Mouse (Mus musculus) thymus, adult 2 months (tissue): ENCODE results near the gene Bpifb2. TPM values are rescaled to one million over a fixed set of nuclear protein-coding genes. Genes with fewer than 3 reads are reported as not detected.

Source experiments
- DNase-seq: peaks from one replicate; pipeline ENCODE4 v3.0.0; 2021
- H3K27ac ChIP-seq: fragments of 200-500 bp; 2 replicates; pipeline ENCODE4 v1.5.1; 2012; ENCODE audit warnings: low read length, control low read depth; ENCODE audit not compliant: control insufficient read depth, insufficient read depth
- H3K27me3 ChIP-seq: fragments of 200-500 bp; 2 replicates; pipeline ENCODE4 v1.6.1; 2012; ENCODE audit warnings: mild to moderate bottlenecking, low read length, moderate library complexity, mixed read lengths; ENCODE audit not compliant: control insufficient read depth, insufficient read depth
- H3K36me3 ChIP-seq: fragments of 200-500 bp; 2 replicates; pipeline ENCODE4 v1.6.1; 2012; ENCODE audit warnings: mild to moderate bottlenecking, low read length, moderate library complexity; ENCODE audit not compliant: control insufficient read depth, insufficient read depth
- H3K4me1 ChIP-seq: fragments of 200-500 bp; replicated peaks from 2 replicates; pipeline ENCODE4 v1.6.1; 2012; ENCODE audit warnings: low read length; ENCODE audit not compliant: control insufficient read depth, insufficient read depth
- H3K4me3 ChIP-seq: fragments of 200-500 bp; 2 replicates; pipeline ENCODE4 v1.5.1; 2012; ENCODE audit warnings: mild to moderate bottlenecking, low read length, control low read depth, moderate library complexity; ENCODE audit not compliant: control insufficient read depth, insufficient read depth
- CTCF ChIP-seq: fragments of 200-500 bp; IDR thresholded peaks from 2 replicates; pipeline ENCODE4 v1.5.1; 2012; ENCODE audit warnings: mild to moderate bottlenecking, control low read depth, low read length, moderate library complexity, borderline replicate concordance; ENCODE audit not compliant: control insufficient read depth, poor library complexity, insufficient read depth; ENCODE audit errors: extremely low read depth
- POLR2A ChIP-seq: fragments of 200-500 bp; IDR thresholded peaks from 2 replicates; pipeline ENCODE4 v1.6.1; 2012; ENCODE audit warnings: mild to moderate bottlenecking, low read length, control low read depth, moderate library complexity; ENCODE audit not compliant: control insufficient read depth, poor library complexity, insufficient read depth; ENCODE audit errors: extremely low read depth
- WGBS: fragments of 180-500 bp; shearing (Covaris S2); methylation state at CpG from one replicate; pipeline ENCODE4 v1.1.7; 2018; 5-methylcytosine and 5-hydroxymethylcytosine counted together
- polyA plus RNA-seq: library from polyadenylated mRNA; depleted of rRNA; stranded (reverse); fragments of >200 nt; gene quantifications from 2 replicates; pipeline ENCODE4 v1.2.3, GENCODE M21; 2012

Bpifb2 gene
- polyA plus RNA-seq, 1 experiment: 0.73 TPM

DNA sequence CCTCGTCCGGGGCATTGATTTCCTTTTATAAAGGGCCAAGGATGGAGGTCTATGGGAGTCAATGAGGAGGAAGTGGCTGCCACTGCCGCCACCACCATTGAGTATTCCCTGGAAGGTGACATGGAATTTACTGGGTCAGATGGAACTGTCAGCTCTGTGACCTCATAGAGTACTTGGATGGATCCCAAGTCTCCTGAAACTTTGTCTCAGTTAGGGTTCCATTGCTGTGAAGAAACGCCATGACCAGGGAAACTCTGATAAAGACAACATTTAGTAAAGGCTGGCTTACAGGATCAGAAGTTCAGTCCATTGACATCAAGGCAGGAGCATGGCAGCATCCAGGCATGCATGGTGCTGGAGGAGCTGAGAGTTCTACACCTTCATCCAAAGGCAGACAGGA, 3.9 kb upstream of the Bpifb2 start, which contains the start of gene Sun5:
Gene Sun5, minus strand, starts transcription at position 101 of the 400 bp plus-strand sequence.
- Histone ChIP-seq H3K27ac (no peak within 1 kb of the TSS), H3K4me1 (no peaks in the 10 kb centered on the region), H3K27me3 (no peaks in the 10 kb centered on the region), H3K4me3 (no peak within 1 kb of the TSS), H3K36me3 (no peaks in the 10 kb centered on the region)
- no peak for TF ChIP-seq POLR2A
- no peak for TF ChIP-seq CTCF
- WGBS: 93% methylated on average over 4 of the region's 4 CpGs
- no peak for DNase-seq

DNA sequence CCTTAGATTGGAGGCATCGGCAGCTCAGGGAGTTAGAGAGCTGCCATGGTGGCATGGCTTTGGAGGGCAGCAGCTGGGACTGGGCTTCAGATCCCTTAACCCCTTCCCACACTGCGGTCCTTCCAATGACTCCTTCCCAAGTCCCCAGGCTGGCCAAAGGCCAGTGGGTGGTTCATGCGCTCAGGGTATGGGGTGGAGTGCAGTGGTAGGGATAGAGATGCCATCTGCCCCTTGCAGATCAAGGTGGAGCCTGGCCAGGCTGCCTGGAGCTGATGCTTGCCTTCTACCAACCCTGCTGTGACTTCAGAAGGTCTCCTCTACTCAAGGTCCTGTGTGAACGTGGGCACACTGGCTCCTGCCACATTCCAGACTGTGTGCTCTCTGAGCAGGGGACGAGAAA, 24.3 kb downstream of the Bpifb2 start:
- Histone ChIP-seq H3K27me3 (no peaks in the 10 kb centered on the region), H3K4me3 (no peak overlapping the region)
- WGBS: 86% methylated on average over 5 of the region's 5 CpGs

DNA sequence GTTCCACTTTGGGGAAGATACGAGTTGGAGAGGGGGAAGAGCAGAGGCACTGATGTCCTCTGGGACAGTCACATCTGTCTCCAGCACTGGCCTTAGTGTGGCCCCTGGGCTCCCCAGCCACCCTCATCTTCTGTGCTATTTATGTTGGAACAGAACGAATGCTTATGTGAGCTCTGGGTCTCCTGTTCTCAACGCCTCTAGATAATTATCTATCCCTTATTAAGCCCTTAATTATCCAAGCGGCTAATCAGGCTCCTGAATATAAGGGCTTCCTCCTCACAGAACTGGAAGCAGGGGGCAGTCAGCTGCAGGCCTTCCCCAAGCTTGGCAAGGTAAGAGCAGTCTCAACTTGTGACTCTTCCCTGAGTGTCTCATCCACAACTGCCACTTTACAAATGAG, 25.2 kb downstream of the Bpifb2 start, which contains the start of gene Bpifb6:
Gene Bpifb6, plus strand, starts transcription at position 301 of the 400 bp plus-strand sequence.
- TF ChIP-seq POLR2A (no peak), CTCF (no peak)
- H3K4me3 ChIP-seq: no peak within 1 kb of the TSS
- H3K27me3 ChIP-seq: no peaks in the 10 kb centered on the region
- H3K36me3 ChIP-seq: no peaks in the 10 kb centered on the region
- WGBS: 89% methylated on average over 4 of the region's 4 CpGs
- no peak for DNase-seq
- no peaks in the 10 kb centered on the region for H3K4me1 ChIP-seq
- H3K27ac ChIP-seq: no peak within 1 kb of the TSS

More for the DNA sequence above, 24.3 kb downstream of the Bpifb2 start:
- no peak for TF ChIP-seq POLR2A
- no peak for TF ChIP-seq CTCF
- Histone ChIP-seq H3K4me1 (no peaks in the 10 kb centered on the region), H3K36me3 (no peaks in the 10 kb centered on the region), H3K27ac (no peak overlapping the region)
- DNase-seq: no peak

DNA sequence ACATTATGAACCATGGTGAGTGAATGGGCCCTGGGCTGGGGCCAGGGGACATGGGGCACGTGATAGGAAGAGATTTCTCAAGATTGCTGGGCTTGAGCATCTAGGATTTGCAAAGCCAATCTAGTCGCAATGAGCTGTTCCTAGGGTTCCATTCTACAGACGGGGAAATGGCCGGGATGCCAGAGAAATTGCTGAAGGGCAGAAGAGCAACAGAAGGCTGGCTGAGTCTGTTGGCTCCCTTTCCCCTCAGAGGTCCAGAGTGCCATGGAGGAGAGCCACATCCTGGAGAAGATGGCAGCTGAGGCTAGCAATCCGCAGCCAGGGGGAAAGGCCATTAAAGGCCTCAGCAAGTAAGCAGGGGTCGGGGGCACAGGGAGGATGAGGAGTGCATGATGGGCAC, 27.9 kb downstream of the Bpifb2 start:
- no peaks in the 10 kb centered on the region for H3K4me1 ChIP-seq
- H3K4me3 ChIP-seq: no peak overlapping the region
- no peak for DNase-seq
- no peak overlapping the region for H3K27ac ChIP-seq
- no peaks in the 10 kb centered on the region for H3K27me3 ChIP-seq
- WGBS: 78% methylated on average over 6 of the region's 6 CpGs
- no peaks in the 10 kb centered on the region for H3K36me3 ChIP-seq
- TF ChIP-seq POLR2A (no peak), CTCF (no peak)

DNA sequence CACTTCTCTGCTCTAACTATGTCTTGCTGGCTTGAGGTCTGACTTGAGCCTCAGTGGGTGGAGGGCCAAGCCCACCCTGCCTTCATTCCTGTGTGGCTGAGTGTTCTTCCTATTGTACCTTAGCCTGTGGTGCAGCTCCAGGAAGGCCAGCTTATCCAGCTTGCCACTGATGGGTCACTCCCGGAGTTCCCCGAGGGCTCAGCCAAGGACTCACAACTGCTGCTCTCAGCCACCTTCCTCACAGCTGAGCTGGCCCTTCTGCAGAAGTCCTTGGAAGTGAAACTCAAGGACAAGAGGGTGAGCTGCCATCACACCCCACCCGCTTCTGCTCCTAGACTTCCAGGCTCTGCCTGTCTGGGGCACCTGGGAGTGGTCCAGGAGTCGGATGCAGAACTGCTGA, 31.8 kb downstream of the Bpifb2 start:
- no peaks in the 10 kb centered on the region for H3K27me3 ChIP-seq
- H3K27ac ChIP-seq: no peak overlapping the region
- H3K36me3 ChIP-seq: no peaks in the 10 kb centered on the region
- DNase-seq: no peak
- no peaks in the 10 kb centered on the region for H3K4me1 ChIP-seq
- no peak for TF ChIP-seq POLR2A
- no peak for TF ChIP-seq CTCF
- 97% methylated on average over 4 of the region's 4 CpGs for WGBS
- no peak overlapping the region for H3K4me3 ChIP-seq

DNA sequence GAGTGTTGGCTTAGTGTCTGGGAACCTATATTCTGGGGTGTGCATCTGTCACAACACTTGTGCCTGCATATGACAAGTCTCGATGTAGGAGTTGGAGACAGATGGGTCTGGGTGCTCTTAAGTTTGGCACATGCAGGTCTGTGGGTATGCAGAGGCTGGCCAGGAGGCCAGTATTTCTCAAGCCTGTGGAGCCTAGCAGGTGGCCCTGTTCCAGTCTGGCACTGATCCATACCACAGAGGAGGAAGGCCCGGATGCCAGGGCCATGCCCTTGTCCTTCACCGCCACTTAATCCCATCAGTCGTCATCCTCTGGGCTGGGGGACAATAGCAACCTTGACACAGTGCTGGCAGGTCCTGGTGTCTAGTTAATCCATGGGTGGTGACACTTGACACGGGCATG, 39.3 kb downstream of the Bpifb2 start:
- H3K36me3 ChIP-seq: no peaks in the 10 kb centered on the region
- 44% methylated on average over 5 of the region's 5 CpGs for WGBS
- no peak overlapping the region for H3K4me3 ChIP-seq
- no peaks in the 10 kb centered on the region for H3K4me1 ChIP-seq
- no peak overlapping the region for H3K27ac ChIP-seq
- no peaks in the 10 kb centered on the region for H3K27me3 ChIP-seq
- TF ChIP-seq POLR2A (no peak), CTCF (no peak)
- DNase-seq: no peak

DNA sequence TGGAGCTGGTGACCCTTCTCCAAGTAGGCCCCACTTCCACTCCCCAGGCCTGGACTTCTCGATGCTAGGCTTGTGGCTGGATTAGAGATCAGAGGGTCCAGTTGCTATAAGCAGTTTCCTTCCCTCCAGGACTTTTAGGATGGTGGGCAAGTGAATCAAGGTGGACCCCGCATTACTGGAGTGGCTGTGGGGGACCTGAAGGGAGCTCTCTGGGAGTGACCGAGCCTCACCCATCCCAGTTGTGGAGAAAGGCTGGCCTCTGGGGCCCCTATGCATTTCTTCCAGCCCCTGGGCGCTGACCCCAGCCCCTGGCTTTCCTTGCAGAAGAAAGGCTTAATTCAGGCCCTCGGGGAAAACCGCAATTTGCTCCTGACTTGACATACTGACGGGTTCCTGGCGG, 43.1 kb downstream of the Bpifb2 start, which contains the start of gene Bpifb3:
Gene Bpifb3, plus strand, starts transcription at position 301 of the 400 bp plus-strand sequence.
- H3K27me3 ChIP-seq: no peaks in the 10 kb centered on the region
- 90% methylated on average over 8 of the region's 8 CpGs for WGBS
- no peak for DNase-seq

More for the DNA sequence above, 43.1 kb downstream of the Bpifb2 start, which contains the start of gene Bpifb3:
- Histone ChIP-seq H3K36me3 (no peaks in the 10 kb centered on the region), H3K27ac (no peak within 1 kb of the TSS), H3K4me3 (no peak within 1 kb of the TSS), H3K4me1 (no peaks in the 10 kb centered on the region)
- TF ChIP-seq POLR2A (no peak), CTCF (no peak)
